Mouse (Mus musculus) lung, postnatal 25 days (tissue): ENCODE measurements at regions not wholly inside any gene's neighbourhood (a gene's known extent, or its start where the extent isn't known, plus 50 kb on each side); places are given as distances from the start of the nearest gene placed in this dataset.

Experiments
- DNase-seq: peaks from one replicate; pipeline ENCODE4 v3.0.0; 2022; ENCODE audit warnings: low spot score

DNA sequence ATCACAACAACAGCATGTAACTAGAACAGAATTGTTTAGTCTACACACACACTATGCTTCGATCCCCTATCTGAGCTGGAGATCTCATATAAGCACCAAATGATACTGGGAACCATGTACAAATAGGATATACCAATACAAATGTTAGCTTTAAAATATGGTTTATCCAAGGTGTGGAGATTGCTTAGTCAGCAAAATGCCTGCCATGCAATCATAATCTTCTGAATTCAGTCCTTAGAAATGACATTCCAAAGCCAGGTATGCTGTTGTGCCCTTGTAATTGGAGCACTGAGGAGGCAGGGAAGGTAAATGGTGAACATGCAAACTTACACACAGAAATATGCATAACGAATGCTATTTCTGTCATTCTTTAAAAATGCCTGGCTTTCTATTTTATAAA lies 54.0 kb upstream of the Thsd7b start:
- DNase-seq: no peak

DNA sequence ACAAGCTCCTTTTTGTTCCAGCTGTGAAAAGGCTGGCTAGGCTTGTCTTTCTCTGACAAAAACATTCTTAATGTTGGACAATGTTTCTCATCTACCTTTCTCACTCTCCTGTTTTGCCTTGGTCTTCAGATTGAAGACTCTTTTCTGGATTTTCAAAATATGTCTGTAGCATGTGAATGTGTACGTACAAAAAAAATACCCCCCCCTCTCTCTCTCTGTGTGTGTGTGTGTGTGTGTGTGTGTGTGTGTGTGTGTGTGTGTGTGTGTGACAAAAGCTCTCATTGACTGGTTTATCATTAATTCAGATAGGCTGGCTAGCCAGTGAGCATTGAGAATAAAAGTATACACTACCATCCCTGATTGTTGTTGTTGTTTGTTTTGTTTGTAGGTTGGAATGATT lies 64.3 kb upstream of the Thsd7b start:
- DNase-seq: no peak

DNA sequence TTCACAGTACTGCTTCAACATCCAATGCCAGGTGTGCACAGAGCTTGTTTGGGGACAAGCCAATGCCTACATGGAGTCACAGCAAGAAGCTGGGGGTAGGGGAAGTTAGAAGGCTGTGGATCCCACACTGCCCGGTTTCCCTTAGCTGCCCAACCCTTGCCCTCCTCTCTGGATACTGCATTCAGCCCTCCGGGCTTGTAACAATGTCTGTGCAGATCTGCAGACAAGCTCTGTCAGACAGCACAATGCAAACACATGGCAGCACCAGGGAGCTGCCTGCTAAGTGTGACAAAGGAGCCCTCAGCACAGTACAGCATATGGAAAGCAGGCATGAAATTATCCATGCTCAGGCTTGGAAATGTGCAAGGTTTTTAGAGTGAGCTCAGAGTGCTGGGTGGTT lies 64.7 kb upstream of the Thsd7b start:
- DNase-seq: no peak

DNA sequence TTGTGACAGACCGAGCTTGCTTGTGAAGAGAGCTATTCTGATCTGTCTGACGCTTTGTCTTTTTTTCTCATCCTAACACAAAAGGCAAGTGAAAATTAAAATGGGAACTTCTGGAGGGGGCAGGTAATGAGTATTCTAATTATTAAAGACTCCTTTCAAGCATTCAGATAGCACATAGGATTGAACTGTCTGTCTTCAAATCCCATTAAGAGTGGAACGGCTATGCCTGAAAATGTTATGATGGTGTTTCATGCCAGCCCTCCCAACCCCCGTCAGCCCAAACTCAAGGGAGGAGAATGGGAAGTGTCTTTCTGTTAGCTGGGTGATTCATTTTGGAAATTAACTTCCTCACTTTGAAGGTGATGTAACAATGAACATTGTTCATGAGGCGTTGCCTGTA lies 65.4 kb upstream of the Thsd7b start:
- DNase-seq: no peak

GRCm38 (mm10) chr1:129180174-129180759 lies 92.8 kb upstream of the Thsd7b start:
- no peak for DNase-seq

DNA sequence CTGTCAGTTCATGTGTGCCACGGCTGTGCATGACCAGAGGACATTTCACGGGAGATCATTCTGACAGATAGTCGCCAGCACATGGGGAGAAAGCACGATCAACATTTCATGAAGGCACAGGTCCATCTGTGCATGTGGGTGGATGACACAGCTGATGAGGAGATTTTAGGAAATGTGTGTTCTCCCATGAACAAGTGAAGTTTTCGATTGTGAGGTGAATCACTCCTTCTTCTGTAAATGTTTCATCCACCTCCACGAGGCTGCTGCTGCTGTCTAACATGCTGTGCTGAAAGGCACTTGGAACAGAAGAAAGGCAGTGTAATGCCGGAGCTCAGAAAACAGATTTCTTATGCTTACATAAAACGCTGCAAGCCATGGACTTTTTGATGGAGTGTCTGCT lies 103.2 kb upstream of the Thsd7b start:
- no peak for DNase-seq

- no peak for DNase-seq
Measured at GRCm38 (mm10) chr1:129150643-129151042, 122.5 kb upstream of the Thsd7b start.

- DNase-seq: no peak
Measured at GRCm38 (mm10) chr1:129148733-129149388, 124.2 kb upstream of the Thsd7b start.

GRCm38 (mm10) chr1:129146395-129147094 lies 126.6 kb upstream of the Thsd7b start:
- no peak for DNase-seq

- DNase-seq: no peak
Measured at GRCm38 (mm10) chr1:129138783-129139182, 134.3 kb upstream of the Thsd7b start.

- DNase-seq: no peak
Measured at GRCm38 (mm10) chr1:129106961-129107557, 166.0 kb upstream of the Thsd7b start.

DNA sequence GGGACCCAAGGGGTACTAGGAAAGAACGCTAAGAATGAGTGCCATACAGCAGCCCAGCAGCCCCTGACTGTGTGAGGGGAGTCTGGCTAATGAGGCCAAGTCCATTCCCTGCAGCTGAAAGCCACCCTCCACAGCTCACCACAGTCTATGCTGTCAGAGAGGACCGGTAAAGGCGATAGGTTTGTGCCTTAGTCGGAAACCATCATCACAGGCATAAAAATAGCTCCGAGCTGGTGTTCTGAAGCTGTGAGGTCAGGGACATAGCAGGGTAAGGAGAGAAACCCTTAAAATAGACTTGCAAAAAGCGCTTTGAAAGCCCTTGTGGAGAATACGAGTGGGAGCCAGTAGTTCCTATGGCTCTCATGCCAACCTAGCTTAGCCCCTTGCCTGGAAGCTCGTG lies 172.1 kb upstream of the Thsd7b start:
- no peak for DNase-seq

DNA sequence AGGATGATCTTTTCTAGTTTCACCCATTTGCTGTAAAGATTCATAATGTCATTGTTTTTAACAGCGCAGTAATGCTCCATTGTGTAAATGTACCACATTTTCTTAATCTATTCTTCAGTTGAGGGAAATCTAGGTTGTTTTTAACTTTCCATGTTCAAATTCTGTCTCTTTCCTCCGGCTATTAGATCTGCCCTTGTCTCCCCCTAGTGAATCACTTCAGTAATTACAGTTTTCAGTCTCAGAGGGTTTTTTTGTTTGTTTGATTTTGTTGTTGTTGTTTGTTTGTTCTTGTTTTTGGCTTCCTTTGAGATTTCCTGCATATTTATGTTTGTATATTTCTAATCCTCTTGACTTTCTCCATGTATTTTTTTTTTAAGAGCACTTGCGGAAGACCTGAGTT lies 194.8 kb upstream of the Thsd7b start:
- DNase-seq: no peak

DNA sequence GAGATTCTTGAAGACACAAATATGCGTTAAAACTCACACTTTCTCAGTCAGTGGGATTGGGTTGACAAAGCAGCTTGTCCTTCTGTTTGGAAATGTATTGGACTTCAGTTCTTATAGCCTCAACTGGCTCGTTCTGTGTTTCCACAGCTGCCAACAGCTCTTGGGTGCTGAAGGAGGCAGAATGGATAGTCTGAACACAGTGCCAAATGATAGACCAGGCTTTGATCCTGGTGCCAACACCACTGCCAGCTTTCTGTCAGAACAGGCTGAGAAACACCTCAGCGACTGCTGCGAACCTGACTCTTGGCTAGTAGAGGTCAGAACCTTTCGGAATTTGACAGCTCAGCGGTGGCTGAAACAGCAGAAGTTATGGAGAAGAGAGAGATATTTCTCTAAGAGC lies 215.9 kb upstream of the Thsd7b start:
- DNase-seq: peak; percentile 8

DNA sequence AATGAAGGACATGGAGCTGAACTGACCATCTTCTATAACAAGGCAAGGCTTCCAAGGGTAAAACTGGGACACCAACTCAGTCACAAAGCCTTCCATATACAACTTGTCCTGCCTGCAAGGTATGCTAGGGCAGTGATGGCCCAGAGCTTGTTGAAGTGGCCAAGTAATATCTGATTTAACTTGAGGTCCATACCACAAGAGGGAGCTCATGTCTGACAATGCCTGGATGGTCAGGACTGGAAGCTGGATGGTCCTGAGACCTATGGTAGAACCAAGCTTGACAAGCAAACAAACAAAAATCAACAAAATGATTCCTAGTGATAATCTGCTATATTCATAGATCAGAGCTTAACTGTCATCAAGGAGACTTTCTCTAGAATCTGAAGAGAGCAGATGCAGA lies 217.8 kb upstream of the Thsd7b start:
- DNase-seq: no peak

GRCm38 (mm10) chr1:129033707-129034106 lies 239.4 kb upstream of the Thsd7b start:
- no peak for DNase-seq

- no peak for DNase-seq
Measured at GRCm38 (mm10) chr1:129005899-129006298, 267.2 kb upstream of the Thsd7b start.

DNA sequence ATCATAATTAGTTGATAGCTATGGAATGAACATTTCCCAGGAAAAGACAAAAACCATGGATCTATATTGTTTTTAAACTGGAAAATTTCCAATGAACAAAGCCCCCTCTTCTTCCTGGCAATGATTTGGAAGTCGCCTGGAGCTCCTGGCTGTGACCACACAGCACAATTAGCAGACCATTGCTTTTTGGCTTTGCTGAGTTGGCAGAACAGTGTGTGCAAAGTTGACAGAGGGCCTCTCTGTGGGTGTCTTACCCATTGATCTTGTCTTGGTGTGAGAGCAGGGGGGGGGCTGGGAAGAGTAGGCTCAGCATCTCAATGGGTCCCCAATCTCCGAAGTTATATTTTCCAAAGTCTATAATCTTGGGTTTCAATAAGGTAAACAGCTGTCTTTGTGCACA lies 270.8 kb upstream of the Thsd7b start:
- DNase-seq: no peak

- no peak for DNase-seq
Measured at GRCm38 (mm10) chr1:129001766-129002165, 271.3 kb upstream of the Thsd7b start.

- DNase-seq: no peak
Measured at GRCm38 (mm10) chr1:128999741-129000517, 273.2 kb upstream of the Thsd7b start.

- no peak for DNase-seq
Measured at GRCm38 (mm10) chr1:128994655-128995054, 278.4 kb upstream of the Thsd7b start.

DNA sequence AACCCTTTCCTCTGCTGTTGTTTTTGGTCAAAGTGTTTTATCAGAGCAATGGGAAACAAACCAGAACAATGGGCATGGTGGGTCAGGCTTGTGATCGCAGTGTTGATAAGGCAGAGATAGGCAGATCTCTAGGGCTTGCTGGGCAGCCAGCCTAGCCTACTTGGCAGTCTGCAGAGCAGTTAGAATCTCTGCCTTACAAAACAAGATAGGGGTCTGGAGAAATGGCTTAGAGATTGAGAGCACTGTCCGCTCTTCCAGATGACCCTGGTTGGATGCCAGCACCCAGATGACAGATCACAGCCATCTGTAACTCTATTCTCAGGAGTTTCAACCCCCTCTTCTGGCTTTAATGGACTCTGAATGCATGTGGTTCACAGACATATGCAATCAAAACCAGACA lies 289.7 kb upstream of the Thsd7b start:
- no peak for DNase-seq
